Mouse (Mus musculus) kidney, embryonic 16.5 days (tissue): ENCODE measurements around the gene Oprd1. TPM values are rescaled to one million over a fixed set of nuclear protein-coding genes. Genes with fewer than 3 reads are reported as not detected.

Experiments
- ATAC-seq: fragments of 200-750 bp; cut with Nextera tagmentation; 2 replicates; pipeline ENCODE4 v1.8.0; 2017; ENCODE audit warnings: moderate TSS enrichment; ENCODE audit not compliant: low FRiP score, low TSS enrichment
- H3K27ac ChIP-seq: fragments of 300-500 bp; sonication (generic); 2 replicates; pipeline ENCODE4 v1.5.1; 2014; ENCODE audit warnings: low read length
- H3K27me3 ChIP-seq: fragments of 300-500 bp; sonication (generic); 2 replicates; pipeline ENCODE4 v1.6.1; 2014; ENCODE audit warnings: low read length, control low read depth, mixed read lengths; ENCODE audit not compliant: insufficient read depth
- H3K36me3 ChIP-seq: fragments of 300-500 bp; sonication (generic); 2 replicates; pipeline ENCODE4 v1.6.1; 2014; ENCODE audit warnings: low read length, control low read depth, mixed read lengths; ENCODE audit not compliant: insufficient read depth
- H3K4me1 ChIP-seq: fragments of 300-500 bp; sonication (generic); 2 replicates; pipeline ENCODE4 v1.6.1; 2014; ENCODE audit warnings: low read length, control low read depth, mixed read lengths; ENCODE audit not compliant: insufficient read depth
- H3K4me2 ChIP-seq: fragments of 300-500 bp; sonication (generic); replicated peaks from 2 replicates; pipeline ENCODE4 v1.6.1; 2014; ENCODE audit warnings: low read depth, low read length
- H3K4me3 ChIP-seq: fragments of 300-500 bp; sonication (generic); 2 replicates; pipeline ENCODE4 v1.5.1; 2014; ENCODE audit warnings: mild to moderate bottlenecking, low read length
- H3K9ac ChIP-seq: fragments of 300-500 bp; sonication (generic); replicated peaks from 2 replicates; pipeline ENCODE4 v1.6.1; 2014; ENCODE audit warnings: low read length
- H3K9me3 ChIP-seq: fragments of 300-500 bp; sonication (generic); 2 replicates; pipeline ENCODE4 v1.6.1; 2016; ENCODE audit warnings: low read length, control low read depth
- WGBS: fragments of 180-500 bp; shearing (Covaris S2); extraction: QIAGEN DNeasy Blood & Tissue Kit; methylation state at CpG from one replicate; pipeline ENCODE4 v1.1.7; 2014; 5-methylcytosine and 5-hydroxymethylcytosine counted together
- polyA plus RNA-seq: library from polyadenylated mRNA; unstranded; fragments of >200 nt; fragmentation: Nextera tagmentation; extraction: Ambion mirVana; gene quantifications from 2 replicates; pipeline ENCODE4 v1.2.1, GENCODE M21; 2015

Oprd1 gene
- polyA plus RNA-seq, 1 experiment from 2014 or later = 0.19 TPM

DNA sequence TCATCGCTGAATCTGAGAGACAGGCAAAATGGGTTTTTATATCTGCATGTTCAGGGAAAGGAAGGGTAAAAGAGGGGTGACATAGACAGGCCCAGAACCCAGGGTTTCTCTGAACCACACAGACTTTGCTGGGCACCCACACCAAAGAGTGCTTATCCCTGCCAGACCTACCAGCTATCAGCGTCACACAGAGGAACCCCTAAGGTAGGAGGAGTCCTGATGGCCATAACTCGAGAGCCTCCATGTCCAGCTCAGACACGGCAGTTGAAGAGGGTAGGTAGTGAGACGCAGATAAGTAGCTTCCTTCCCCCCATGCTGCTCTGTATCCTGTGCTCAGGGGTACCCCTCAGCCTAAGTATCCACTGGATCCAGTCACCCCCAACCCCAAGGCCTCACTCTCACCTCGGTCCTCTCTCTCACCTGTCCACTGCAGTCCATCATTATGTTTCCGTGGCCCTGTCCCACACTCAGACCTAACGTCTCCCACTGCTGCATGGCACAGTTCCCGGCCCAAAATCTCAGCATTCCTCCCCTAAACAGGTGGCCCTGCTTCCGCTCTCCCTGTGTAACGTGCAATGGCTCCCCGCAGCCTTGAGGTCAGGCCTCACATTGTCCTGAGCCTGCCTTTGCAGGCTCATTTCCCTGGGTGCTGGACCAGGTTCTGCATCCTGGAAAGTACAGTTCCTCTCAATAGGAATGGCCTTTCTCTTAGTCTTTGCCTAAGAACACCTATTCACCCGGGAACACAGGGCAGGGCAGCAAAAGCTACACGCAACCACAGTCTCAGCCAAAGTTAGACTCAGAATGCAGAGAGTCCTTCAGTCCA, 77.0 kb downstream of the Oprd1 start:
- WGBS = 84% methylated on average over 14 of the region's 14 CpGs
- ATAC-seq = no peak
- peaks cover 23% of the 10 kb centered on the region for H3K4me1 ChIP-seq
- H3K9me3 ChIP-seq = no peaks in the 10 kb centered on the region
- no peaks in the 10 kb centered on the region for H3K36me3 ChIP-seq
- no peak overlapping the region for H3K4me3 ChIP-seq
- H3K27me3 ChIP-seq = no peaks in the 10 kb centered on the region
- H3K4me2 ChIP-seq = no peak overlapping the region
- H3K27ac ChIP-seq = no peak overlapping the region
- no peak overlapping the region for H3K9ac ChIP-seq

DNA sequence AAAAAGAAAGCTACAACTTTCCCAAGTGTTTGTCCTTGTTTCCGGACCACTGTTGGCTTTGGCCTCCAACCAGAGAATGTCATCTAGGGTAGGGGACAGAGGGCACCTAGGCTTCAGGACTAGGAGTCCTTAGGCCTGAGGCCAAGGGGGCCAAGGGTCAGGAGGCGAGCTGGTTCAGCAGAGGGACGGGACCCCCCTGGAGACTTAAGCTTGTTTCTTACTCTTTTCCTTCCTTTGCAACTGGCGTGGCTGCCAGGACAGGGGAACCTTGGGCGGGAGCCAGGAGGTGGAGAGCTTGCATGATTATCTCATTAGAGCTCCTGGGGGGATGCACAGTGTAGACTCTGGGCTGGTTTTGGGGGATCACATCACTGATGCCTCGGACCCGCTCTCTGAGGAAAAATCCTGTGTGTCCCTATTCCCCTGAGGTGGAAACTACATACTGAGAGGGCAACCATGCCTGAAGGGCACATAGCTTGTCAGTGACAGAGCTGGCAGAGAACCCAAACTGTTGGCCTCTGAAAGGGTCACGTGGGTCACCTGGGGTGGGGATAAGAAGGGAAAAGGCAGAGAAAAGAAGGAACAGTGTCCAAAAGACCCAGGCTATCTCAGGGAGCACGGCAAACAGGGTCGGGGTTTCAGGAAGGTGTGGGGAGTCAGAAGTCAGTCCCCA, 78.0 kb downstream of the Oprd1 start:
- Histone ChIP-seq H3K9ac (no peak overlapping the region), H3K36me3 (no peaks in the 10 kb centered on the region), H3K9me3 (no peaks in the 10 kb centered on the region), H3K4me1 (peaks cover 26% of the 10 kb centered on the region), H3K27ac (0 out of 2 replicates have a peak overlapping the region, but pooled peaks have one; percentile 51), H3K4me3 (no peak overlapping the region), H3K4me2 (no peak overlapping the region), H3K27me3 (no peaks in the 10 kb centered on the region)
- ATAC-seq = 0 out of 2 replicates have a peak, but pooled peaks have one; percentile 28
- 54% methylated on average over 10 of the region's 10 CpGs for WGBS

GRCm38 (mm10) chr4:132065578-132065977, 78.7 kb downstream of the Oprd1 start:
- Histone ChIP-seq H3K27me3 (no peaks in the 10 kb centered on the region), H3K27ac (no peak overlapping the region), H3K4me1 (peaks cover 26% of the 10 kb centered on the region), H3K4me3 (no peak overlapping the region), H3K4me2 (no peak overlapping the region), H3K36me3 (no peaks in the 10 kb centered on the region), H3K9ac (no peak overlapping the region), H3K9me3 (no peaks in the 10 kb centered on the region)
- no peak for ATAC-seq
- WGBS = 62% methylated on average over 3 of the region's 3 CpGs

GRCm38 (mm10) chr4:132064550-132064949, 79.7 kb downstream of the Oprd1 start:
- WGBS = 88% methylated on average over 5 of the region's 5 CpGs

GRCm38 (mm10) chr4:132062934-132063884, 81.1 kb downstream of the Oprd1 start:
- Histone ChIP-seq H3K4me1 (peaks cover 22% of the 10 kb centered on the region), H3K9ac (no peak overlapping the region), H3K27me3 (no peaks in the 10 kb centered on the region), H3K27ac (no peak overlapping the region), H3K9me3 (no peaks in the 10 kb centered on the region), H3K4me3 (no peak overlapping the region), H3K36me3 (no peaks in the 10 kb centered on the region), H3K4me2 (no peak overlapping the region)
- ATAC-seq = no peak
- WGBS = 66% methylated on average over 17 of the region's 17 CpGs

More at GRCm38 (mm10) chr4:132064550-132064949, 79.7 kb downstream of the Oprd1 start:
- H3K4me2 ChIP-seq = no peak overlapping the region
- H3K9me3 ChIP-seq = no peaks in the 10 kb centered on the region
- H3K4me3 ChIP-seq = no peak overlapping the region
- H3K9ac ChIP-seq = no peak overlapping the region
- no peak for ATAC-seq
- H3K36me3 ChIP-seq = no peaks in the 10 kb centered on the region
- peaks cover 26% of the 10 kb centered on the region for H3K4me1 ChIP-seq
- no peak overlapping the region for H3K27ac ChIP-seq
- no peaks in the 10 kb centered on the region for H3K27me3 ChIP-seq

DNA sequence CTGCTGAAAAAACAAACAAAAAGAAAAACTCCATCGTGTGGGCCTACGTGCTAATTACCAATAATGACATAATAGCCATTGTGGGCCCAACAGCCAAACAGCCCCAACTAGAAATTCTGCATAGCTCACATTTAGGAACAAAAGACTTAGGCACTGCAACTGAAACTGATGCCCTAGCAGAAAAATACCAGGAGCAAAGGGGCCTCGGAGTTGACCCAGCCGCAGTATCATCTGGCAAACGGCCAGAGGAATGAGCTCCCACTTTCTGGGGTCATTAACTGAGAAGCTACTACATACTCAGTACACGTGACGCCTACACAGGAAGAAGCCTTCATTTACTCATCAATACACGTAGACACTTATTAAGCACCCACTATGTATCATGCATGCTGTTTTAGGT, 82.0 kb downstream of the Oprd1 start:
- WGBS = 34% methylated on average over 8 of the region's 8 CpGs
- H3K9me3 ChIP-seq = no peaks in the 10 kb centered on the region
- H3K9ac ChIP-seq = no peak overlapping the region
- H3K4me1 ChIP-seq = peaks cover 19% of the 10 kb centered on the region
- no peak overlapping the region for H3K4me3 ChIP-seq
- H3K4me2 ChIP-seq = no peak overlapping the region
- H3K27me3 ChIP-seq = no peaks in the 10 kb centered on the region
- ATAC-seq = no peak
- H3K36me3 ChIP-seq = no peaks in the 10 kb centered on the region
- H3K27ac ChIP-seq = no peak overlapping the region

Other genes with a start within 250 kb of the Oprd1 start
- 0.54 and 1.0 TPM in 2 replicates for gene Tmem200b, start 222.7 kb downstream of the Oprd1 start, polyA plus RNA-seq
- gene Gm10300, start 69.8 kb downstream of the Oprd1 start, polyA plus RNA-seq = 0.08 and 0.12 TPM in 2 replicates
- gene Epb41, start 69.2 kb downstream of the Oprd1 start, polyA plus RNA-seq = 68.6 and 72.5 TPM in 2 replicates
- 106 and 108 TPM in 2 replicates for gene Ythdf2, start 67.8 kb upstream of the Oprd1 start, polyA plus RNA-seq
- gene Gmeb1, start 117.1 kb upstream of the Oprd1 start, polyA plus RNA-seq = 39.3 and 45.1 TPM in 2 replicates
- 42.9 and 45.7 TPM in 2 replicates for gene Taf12, start 129.9 kb upstream of the Oprd1 start, polyA plus RNA-seq
- gene Rab42, start 158.9 kb upstream of the Oprd1 start, polyA plus RNA-seq = 3.9 and 4.1 TPM in 2 replicates
- gene Trnau1ap, start 185.1 kb upstream of the Oprd1 start, polyA plus RNA-seq = 75.8 and 77.0 TPM in 2 replicates
- 89.6 and 92.7 TPM in 2 replicates for gene Rcc1, start 209.1 kb upstream of the Oprd1 start, polyA plus RNA-seq